Mouse (Mus musculus): ENCODE data around the gene Oser1.

DNA sequence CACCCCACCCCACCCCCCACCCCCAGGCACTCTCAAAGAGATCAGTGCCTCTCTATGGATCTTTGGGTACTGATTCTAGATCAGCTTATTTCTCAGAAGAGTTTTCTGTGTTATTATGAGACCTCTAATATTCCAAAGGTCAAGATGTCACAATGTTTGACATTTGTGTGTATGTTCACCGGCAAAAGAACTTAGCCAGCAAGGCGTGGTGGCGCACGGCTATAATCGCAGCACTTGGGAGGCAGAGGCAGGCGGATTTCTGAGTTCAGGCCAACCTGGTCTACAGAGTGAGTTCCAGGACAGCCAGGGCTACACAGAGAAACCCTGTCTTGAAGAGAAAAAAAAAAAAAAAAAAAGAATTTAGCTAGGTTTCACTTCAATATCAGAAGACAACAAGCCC is 7.5 kb downstream of the Oser1 start:
- no peak for TF ChIP-seq CTCF (conservative IDR thresholded peaks at IDR 0.05; ENCODE audit: low read length)
- no peak for TF ChIP-seq NANOG (IDR thresholded peaks at IDR 0.05; ENCODE audit: borderline replicate concordance, low read length)

All from E14TG2a.4 (cell line).